Mouse (Mus musculus) embryo, embryonic 10.5 days (tissue): ENCODE measurements around the gene Hc.
A peak's percentile ranks its signal among the peaks of the same experiment; 100 is the strongest.

Experiments
- DNase-seq: peaks from one replicate; pipeline ENCODE4 v3.0.0-alpha.2; 2015; ENCODE audit warnings: low spot score

Gene Hc

GRCm38 (mm10) chr2:35057243-35057642 is 4.0 kb downstream of the Hc start:
- DNase-seq: no peak

- DNase-seq: peak; percentile 61
These were observed 12.4 kb downstream of the Hc start for GRCm38 (mm10) chr2:35048851-35049250.

GRCm38 (mm10) chr2:35044956-35045355 is 16.3 kb downstream of the Hc start:
- peak; percentile 72 for DNase-seq

GRCm38 (mm10) chr2:35038580-35039375 is 22.5 kb downstream of the Hc start:
- DNase-seq: no peak

- DNase-seq: no peak
These were observed 36.5 kb downstream of the Hc start for GRCm38 (mm10) chr2:35024646-35025154.

- no peak for DNase-seq
These were observed 39.4 kb downstream of the Hc start for GRCm38 (mm10) chr2:35021806-35022205.

GRCm38 (mm10) chr2:35015861-35016260 is 45.4 kb downstream of the Hc start:
- DNase-seq: no peak

GRCm38 (mm10) chr2:35011649-35012048 is 49.6 kb downstream of the Hc start:
- DNase-seq: no peak

GRCm38 (mm10) chr2:34998956-34999355 is 62.3 kb downstream of the Hc start:
- DNase-seq: no peak

- no peak for DNase-seq
These were observed 64.7 kb downstream of the Hc start for GRCm38 (mm10) chr2:34996506-34996905.

- DNase-seq: peak; percentile 24
These were observed 67.4 kb downstream of the Hc start for GRCm38 (mm10) chr2:34993696-34994356.

- DNase-seq: peak; percentile 87
These were observed 68.2 kb downstream of the Hc start for GRCm38 (mm10) chr2:34992729-34993695.

- no peak for DNase-seq
These were observed 69.3 kb downstream of the Hc start for GRCm38 (mm10) chr2:34991966-34992365.

- DNase-seq: no peak
These were observed 71.5 kb downstream of the Hc start for GRCm38 (mm10) chr2:34989749-34990148.

- DNase-seq: no peak
These were observed 73.6 kb downstream of the Hc start for GRCm38 (mm10) chr2:34987595-34987994.

- no peak for DNase-seq
These were observed 76.4 kb downstream of the Hc start for GRCm38 (mm10) chr2:34984885-34985284.

GRCm38 (mm10) chr2:34982906-34983698 is 78.1 kb downstream of the Hc start:
- DNase-seq: peak; percentile 53

GRCm38 (mm10) chr2:34982096-34982724 is 79.0 kb downstream of the Hc start:
- DNase-seq: no peak

- DNase-seq: no peak
These were observed 81.7 kb downstream of the Hc start for GRCm38 (mm10) chr2:34979459-34980011.

GRCm38 (mm10) chr2:34978226-34978625 is 83.0 kb downstream of the Hc start:
- DNase-seq: no peak
